Mouse (Mus musculus) lung, adult 18-20 months (tissue): ENCODE data around the gene Rftn2.
A peak's percentile ranks its signal among the peaks of the same experiment; 100 is the strongest.

Experiments used
- DNase-seq, 2 experiments: peaks; one replicate each; pipeline ENCODE4 v3.0.0; 2022; ENCODE audit warnings: mixed read lengths in 2 of 2

The Rftn2 gene

DNA sequence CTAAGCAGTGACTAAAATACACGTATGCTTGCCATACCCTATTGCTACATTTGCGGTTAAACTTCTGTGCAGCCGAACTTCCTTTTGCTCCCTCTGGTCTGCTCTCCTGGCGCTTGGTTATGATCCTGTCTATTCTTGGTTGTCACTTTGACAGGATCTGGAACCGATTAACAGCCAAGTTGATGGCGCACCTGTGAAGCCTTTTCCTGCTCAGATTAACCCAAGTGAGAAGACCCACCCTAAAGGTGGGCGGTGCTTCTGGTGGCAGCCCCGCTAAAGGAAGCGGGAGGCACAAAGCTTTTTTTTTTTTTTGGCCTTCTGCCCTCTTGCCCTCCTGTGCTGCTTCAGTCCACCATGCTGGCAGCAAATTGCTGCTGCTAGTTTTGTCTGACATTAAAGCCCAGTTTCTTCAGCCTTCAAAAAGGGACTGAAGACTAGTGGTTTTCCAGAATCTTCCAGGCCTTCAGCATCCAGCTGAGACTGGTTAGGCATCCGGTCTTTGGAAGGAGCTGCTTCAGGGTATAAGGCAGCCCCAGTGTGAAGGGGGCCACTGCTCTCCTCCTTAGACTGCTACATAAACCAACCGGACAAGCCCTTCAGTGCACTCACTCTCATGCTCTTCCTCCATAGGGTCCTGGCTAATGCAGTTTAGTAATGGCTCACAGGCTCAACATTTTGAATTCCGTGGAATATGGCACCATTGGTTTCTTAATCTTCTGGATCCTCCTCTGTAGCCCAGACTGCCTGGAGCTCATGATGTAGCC, 16.2 kb downstream of the Rftn2 start:
- DNase-seq, result peak in 1 of 2 experiments; percentile 28

DNA sequence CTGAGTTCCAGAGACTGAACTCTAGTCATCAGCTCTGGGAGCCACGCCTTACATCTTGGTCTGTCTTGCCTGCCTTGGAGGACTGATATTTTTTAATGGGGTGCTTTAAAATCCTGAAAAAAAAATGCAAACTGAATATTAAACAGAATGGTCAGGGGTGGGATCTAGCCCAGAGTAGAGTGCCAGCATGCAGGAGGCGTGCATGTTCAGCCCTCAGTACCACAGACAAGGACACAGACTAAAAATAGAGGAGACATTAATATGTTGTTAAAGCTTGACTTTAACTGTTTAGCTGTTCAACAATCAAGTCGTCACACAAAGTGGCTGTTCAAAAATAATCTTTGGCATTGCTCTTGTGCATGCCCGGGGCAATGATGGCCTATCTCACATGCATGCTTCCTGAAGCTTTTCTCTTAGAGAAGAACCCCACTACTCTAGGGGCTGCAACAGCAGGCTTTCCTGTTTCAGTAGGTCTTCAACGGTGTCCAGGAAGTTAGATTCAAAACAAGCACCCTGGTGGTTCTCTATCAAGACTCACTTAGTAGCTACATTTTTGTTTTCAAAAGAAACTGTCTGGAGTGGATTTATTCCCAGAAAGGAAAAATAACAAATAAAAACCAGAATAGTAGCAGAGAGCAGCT, 18.0 kb downstream of the Rftn2 start:
- no peak for DNase-seq

DNA sequence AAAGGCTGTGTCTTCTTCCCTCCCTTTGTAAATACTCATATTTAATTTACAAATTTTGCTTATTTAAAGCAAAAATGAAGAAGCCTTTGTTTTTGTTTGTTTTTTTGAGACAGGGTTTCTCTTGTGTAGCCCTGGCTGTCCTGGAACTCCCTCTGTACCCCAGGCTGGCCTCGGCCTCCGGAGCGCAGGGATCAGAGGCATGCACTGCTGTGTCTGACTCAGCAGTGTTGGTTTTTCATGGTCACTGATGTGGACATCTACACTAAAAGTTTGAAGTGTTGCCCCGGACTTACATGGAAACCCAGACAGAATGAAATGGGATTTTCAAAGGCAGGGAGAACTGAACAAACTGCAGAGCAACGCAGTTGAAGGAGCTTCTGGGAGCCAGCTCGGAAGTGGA, 19.0 kb downstream of the Rftn2 start:
- DNase-seq, result no peak

DNA sequence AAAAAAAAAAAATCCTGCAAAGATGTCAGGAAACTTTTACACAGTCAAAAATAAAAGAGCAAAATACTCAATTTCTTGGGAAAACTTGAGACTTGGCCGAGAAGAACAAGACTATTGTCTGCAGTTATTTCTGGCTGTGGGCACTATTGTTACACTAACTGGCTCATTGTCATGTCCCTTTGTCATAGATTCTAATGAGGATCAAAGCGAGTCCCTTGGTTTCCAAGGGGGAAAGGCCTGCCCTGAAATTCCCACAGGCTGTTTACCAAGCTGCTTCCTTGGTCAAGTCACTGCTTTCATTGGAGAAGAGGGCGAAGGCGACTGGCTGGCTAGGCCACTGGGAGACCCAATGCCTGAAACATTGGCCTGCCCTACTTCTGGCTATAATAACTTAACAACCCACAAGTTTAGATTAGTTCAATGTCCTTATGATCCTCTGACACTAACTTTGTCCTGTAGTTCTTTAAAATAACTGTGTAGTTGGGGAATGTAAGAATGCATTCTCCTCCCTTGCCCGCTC, 20.7 kb downstream of the Rftn2 start:
- DNase-seq, result no peak

DNA sequence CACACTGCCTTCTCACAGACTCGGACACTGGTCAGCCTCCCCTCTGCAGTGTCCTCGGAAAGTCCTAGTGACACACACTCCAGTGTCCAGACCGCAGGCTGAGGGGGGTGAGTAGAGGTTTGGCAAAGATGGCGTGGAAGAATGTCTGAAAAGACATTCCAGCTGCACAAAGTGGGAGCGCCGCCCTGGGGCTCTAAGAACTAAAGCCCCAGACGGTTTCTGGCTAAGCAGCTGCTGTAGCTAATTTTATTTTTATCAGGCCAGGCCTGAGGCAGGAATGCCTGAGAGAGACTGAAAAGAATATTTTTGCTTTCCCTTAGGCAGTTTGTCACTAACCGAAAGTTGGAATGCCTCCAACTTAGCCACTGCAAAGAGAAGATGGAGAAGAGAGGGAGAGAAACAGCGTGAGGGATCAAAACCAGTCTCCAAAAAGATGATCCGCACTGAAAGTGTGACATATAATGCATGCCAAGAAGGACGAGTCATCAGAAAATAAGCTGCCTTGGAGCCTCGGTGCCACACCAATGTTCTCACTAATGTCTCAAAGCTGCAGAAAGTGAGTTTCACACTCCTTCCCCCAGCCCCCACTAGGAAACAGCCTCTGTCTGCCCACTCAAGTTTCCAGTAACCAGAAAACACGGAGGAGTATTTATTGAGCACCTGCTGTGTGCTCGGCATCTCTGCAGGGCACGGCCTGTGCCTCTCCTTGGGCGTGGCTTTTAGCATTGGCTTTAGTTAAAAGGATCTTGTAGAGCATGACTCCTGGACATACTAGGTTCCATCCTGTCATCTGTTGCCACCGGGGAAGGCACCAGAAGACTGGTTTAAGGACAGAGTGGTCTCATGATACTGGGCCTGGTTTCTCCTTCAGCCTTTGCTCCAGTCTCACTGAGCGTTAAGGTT, 24.5 kb downstream of the Rftn2 start:
- peak in 1 of 2 experiments; percentile 22 for DNase-seq

DNA sequence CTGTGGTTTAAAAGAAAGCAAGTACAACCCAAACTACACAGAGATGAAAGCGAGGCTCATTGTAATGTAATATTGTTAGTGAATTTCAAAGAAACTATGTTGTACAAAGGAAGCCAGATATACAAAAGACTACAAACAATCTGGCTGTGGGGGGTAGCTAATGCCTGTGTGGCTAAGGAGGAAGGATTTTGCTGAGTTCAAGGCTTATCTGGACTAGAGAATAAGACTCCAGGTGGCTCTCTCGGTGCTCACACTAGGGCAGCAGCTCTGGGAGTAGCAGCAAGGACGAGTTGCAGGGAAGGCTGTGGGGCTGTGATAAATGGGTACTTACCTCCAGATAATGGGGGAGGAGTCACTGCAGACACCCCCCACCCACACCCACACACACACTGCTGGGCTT, 27.9 kb downstream of the Rftn2 start:
- no peak for DNase-seq

DNA sequence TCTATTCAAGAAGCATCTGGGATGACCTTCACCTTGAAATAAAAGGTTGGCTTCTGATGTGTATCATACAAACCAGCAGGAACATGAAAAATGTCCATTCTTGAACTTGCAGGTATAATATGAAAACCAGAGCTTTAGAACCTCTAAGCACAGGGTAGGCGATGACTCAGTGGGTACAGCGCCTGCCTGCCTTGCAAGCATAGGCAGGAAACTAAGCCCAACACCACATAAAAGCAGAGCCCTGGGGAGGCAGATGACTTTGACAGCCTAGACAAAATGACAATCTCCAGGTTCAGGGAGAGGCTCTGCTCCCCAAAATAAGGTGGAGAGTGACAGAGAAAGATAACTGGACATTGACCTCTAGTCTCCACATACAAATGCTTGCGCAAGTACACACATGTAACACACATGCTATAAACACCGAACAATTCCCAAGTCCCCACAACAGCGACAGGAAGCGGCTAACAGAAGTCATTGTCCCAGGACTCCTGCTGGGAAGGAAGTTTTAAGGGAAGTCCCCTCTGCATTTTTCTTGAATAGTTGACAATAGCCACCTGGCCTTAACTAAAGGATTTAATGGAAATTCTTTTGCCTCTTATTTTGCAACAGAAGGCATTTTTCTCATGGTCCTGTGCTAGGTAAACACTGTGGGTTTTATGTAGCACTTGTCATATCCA, 30.1 kb downstream of the Rftn2 start:
- DNase-seq, result no peak

DNA sequence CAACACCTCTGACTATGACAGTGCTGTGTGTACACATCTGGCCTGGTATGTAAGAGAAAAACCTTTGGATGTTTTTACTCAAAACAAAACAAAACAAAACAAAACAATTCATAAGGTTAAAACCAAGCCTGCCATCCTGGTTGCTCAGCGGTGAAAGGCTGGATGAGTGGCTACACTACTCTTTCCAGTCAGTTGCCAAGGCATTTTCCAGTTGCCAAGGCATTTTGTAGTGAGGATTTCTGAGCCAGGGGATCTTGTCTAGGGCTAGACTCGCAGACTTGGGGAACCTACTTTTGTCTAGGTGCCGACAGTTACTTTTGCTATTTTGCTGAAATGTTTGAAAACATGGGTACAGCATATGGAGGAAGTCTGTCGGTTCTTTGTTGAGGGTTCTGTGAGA, 31.6 kb downstream of the Rftn2 start:
- no peak for DNase-seq

DNA sequence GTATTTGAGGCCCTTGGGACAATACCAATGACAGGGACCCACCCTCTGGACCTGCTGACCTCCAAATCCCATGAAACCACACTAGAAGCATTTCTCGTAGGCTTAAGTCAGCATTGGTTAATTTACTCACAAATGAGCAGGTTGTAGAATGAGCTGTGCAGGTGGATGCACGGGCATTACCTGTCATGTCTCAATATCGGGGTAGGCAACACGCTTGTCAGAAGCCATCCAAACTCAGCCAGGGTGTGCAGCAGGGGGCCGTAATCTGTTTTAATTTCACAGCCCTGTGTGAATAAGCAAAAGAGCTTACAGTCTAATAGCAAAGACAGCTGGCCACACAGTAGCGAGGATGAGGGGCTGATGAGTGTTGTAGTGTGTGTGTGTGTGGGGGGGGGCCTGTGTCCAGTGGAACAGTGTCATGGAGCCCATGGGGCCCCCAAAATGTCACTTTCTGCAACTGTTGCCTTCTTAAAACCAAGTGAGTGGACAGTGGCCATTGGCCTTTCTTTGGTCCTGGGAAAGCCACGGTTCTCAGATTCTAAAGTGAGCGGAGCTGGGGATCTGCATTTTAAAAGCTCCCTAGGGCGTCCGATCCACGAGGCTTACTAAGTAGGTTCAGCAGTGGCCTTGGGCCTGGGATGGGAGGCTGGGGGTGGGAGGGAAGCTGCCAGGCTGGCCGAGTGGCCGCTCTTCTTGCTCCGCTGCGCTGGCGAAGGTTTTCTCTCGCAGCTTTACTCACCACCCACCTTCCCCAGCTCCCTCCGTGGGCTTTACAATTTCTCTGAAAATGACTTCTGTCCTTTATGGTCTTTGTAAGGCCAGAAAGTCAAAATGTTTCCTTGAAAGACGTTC, 32.3 kb downstream of the Rftn2 start:
- no peak for DNase-seq

DNA sequence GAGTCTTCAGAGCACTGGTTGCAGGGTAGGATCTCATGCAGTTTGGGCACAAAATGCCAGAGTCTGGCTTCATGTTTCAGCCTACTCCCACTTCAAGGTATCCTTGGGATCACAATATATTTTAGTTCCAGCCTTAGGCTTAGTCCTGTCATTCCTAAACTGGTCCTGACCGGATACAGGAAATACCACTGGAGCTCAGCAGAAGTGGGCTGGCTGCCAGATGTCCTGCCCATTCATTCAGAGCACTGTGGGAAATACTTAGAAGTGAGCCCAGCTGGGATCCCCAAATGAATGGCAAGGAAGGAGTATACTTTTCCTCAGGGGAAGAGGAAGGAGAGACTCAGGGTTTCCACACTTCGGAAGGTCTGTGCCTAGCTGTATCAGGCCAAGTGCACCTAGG, 33.3 kb downstream of the Rftn2 start:
- DNase-seq, result peak; percentile 60 to 70

- DNase-seq, result no peak
Measured at GRCm38 (mm10) chr1:55192824-55193223, 33.8 kb downstream of the Rftn2 start.

DNA sequence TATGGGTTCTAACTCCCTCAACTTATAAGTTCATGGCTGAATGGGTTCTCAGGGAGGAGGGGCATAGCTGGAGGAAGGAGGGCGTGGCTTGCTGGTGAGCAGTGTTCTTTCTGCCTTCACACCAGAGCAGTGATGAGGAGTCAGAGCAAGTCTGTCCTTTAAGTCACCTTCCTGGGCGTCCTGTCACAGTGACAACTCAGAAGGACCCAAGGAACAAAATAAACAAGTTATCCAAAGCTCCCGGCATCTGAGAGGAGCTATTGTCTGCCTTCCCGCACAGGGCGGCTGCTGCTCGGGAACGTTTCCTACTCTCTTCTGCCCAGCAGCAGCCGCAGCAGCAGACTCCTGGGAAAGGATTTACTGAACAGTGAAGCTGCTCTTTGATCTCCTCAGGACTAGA, 34.6 kb downstream of the Rftn2 start:
- DNase-seq, result no peak

- DNase-seq, result no peak
Measured at GRCm38 (mm10) chr1:55186592-55187210, 39.9 kb downstream of the Rftn2 start.

- DNase-seq, result no peak
Measured at GRCm38 (mm10) chr1:55185718-55186117, 40.9 kb downstream of the Rftn2 start.

GRCm38 (mm10) chr1:55182392-55182791, 44.2 kb downstream of the Rftn2 start:
- no peak for DNase-seq

GRCm38 (mm10) chr1:55179917-55180566, 46.5 kb downstream of the Rftn2 start:
- DNase-seq, result no peak

GRCm38 (mm10) chr1:55174558-55175034, 52.0 kb downstream of the Rftn2 start:
- no peak for DNase-seq

- no peak for DNase-seq
Measured at GRCm38 (mm10) chr1:55173720-55174557, 52.6 kb downstream of the Rftn2 start.
